Mouse (Mus musculus): Measurements from ENCODE around the gene Slamf7. TPM values are rescaled to one million over a fixed set of nuclear protein-coding genes. Genes with fewer than 3 reads are reported as not detected.

Gene Slamf7
- polyA plus RNA-seq, 1 experiment from 2014 or later: 0.24 TPM

GRCm38 (mm10) chr1:171630041-171630440 lies 22.8 kb downstream of the Slamf7 start:
- no peaks in the 10 kb centered on the region for H3K27me3 ChIP-seq (ENCODE audit: control insufficient read depth, insufficient read depth, low read length)
- ATAC-seq (ENCODE audit: low FRiP score, low TSS enrichment) (no peak), DNase-seq (no peak)
- no peak overlapping the region for H3K4me3 ChIP-seq (replicated peaks; ENCODE audit: low read depth, low read length)
- H3K27ac ChIP-seq (replicated peaks; ENCODE audit: low read depth, low read length): no peak overlapping the region
- 87% methylated on average over 7 of the region's 7 CpGs for WGBS
- no peak overlapping the region for H3K4me2 ChIP-seq (ENCODE audit: low read length)
- no peaks in the 10 kb centered on the region for H3K4me1 ChIP-seq (ENCODE audit: control insufficient read depth, insufficient read depth, low read length)
- H3K36me3 ChIP-seq (ENCODE audit: control insufficient read depth, insufficient read depth, low read length): no peaks in the 10 kb centered on the region
- H3K9me3 ChIP-seq (ENCODE audit: control insufficient read depth, low read length): no peaks in the 10 kb centered on the region
- no peak overlapping the region for H3K9ac ChIP-seq (replicated peaks; ENCODE audit: low read length)

GRCm38 (mm10) chr1:171629168-171629567 lies 23.7 kb downstream of the Slamf7 start:
- Histone ChIP-seq H3K9me3 (ENCODE audit: control insufficient read depth, low read length) (no peaks in the 10 kb centered on the region), H3K4me1 (ENCODE audit: control insufficient read depth, insufficient read depth, low read length) (no peaks in the 10 kb centered on the region), H3K4me3 (replicated peaks; ENCODE audit: low read depth, low read length) (no peak overlapping the region), H3K36me3 (ENCODE audit: control insufficient read depth, insufficient read depth, low read length) (no peaks in the 10 kb centered on the region), H3K27ac (replicated peaks; ENCODE audit: low read depth, low read length) (no peak overlapping the region), H3K9ac (replicated peaks; ENCODE audit: low read length) (no peak overlapping the region), H3K27me3 (ENCODE audit: control insufficient read depth, insufficient read depth, low read length) (no peaks in the 10 kb centered on the region), H3K4me2 (ENCODE audit: low read length) (no peak overlapping the region)
- ATAC-seq (ENCODE audit: low FRiP score, low TSS enrichment) (no peak), DNase-seq (no peak)
- 91% methylated on average over 6 of the region's 6 CpGs for WGBS

GRCm38 (mm10) chr1:171627801-171628200 lies 25.0 kb downstream of the Slamf7 start:
- Histone ChIP-seq H3K4me2 (ENCODE audit: low read length) (no peak overlapping the region), H3K4me1 (ENCODE audit: control insufficient read depth, insufficient read depth, low read length) (no peaks in the 10 kb centered on the region), H3K4me3 (replicated peaks; ENCODE audit: low read depth, low read length) (no peak overlapping the region), H3K27me3 (ENCODE audit: control insufficient read depth, insufficient read depth, low read length) (no peaks in the 10 kb centered on the region), H3K9me3 (ENCODE audit: control insufficient read depth, low read length) (no peaks in the 10 kb centered on the region), H3K9ac (replicated peaks; ENCODE audit: low read length) (no peak overlapping the region), H3K27ac (replicated peaks; ENCODE audit: low read depth, low read length) (no peak overlapping the region), H3K36me3 (ENCODE audit: control insufficient read depth, insufficient read depth, low read length) (no peaks in the 10 kb centered on the region)
- 83% methylated on average over 3 of the region's 3 CpGs for WGBS
- ATAC-seq (ENCODE audit: low FRiP score, low TSS enrichment) (no peak), DNase-seq (no peak)

GRCm38 (mm10) chr1:171620091-171620490 lies 32.7 kb downstream of the Slamf7 start:
- no peak overlapping the region for H3K4me3 ChIP-seq (replicated peaks; ENCODE audit: low read depth, low read length)
- no peak overlapping the region for H3K27ac ChIP-seq (replicated peaks; ENCODE audit: low read depth, low read length)
- H3K9me3 ChIP-seq (ENCODE audit: control insufficient read depth, low read length): no peaks in the 10 kb centered on the region
- H3K4me1 ChIP-seq (ENCODE audit: control insufficient read depth, insufficient read depth, low read length): no peaks in the 10 kb centered on the region
- no peak for ATAC-seq (ENCODE audit: low FRiP score, low TSS enrichment)
- DNase-seq: no peak
- H3K27me3 ChIP-seq (ENCODE audit: control insufficient read depth, insufficient read depth, low read length): no peaks in the 10 kb centered on the region
- H3K36me3 ChIP-seq (ENCODE audit: control insufficient read depth, insufficient read depth, low read length): no peaks in the 10 kb centered on the region
- no peak overlapping the region for H3K9ac ChIP-seq (replicated peaks; ENCODE audit: low read length)
- H3K4me2 ChIP-seq (ENCODE audit: low read length): no peak overlapping the region
- 93% methylated on average over 6 of the region's 6 CpGs for WGBS

GRCm38 (mm10) chr1:171619645-171620044 lies 33.2 kb downstream of the Slamf7 start:
- WGBS: 93% methylated on average over 3 of the region's 3 CpGs
- no peak overlapping the region for H3K4me3 ChIP-seq (replicated peaks; ENCODE audit: low read depth, low read length)

GRCm38 (mm10) chr1:171619001-171619400 lies 33.8 kb downstream of the Slamf7 start:
- H3K9ac ChIP-seq (replicated peaks; ENCODE audit: low read length): no peak overlapping the region

More at GRCm38 (mm10) chr1:171619645-171620044, 33.2 kb downstream of the Slamf7 start:
- Histone ChIP-seq H3K9me3 (ENCODE audit: control insufficient read depth, low read length) (no peaks in the 10 kb centered on the region), H3K27me3 (ENCODE audit: control insufficient read depth, insufficient read depth, low read length) (no peaks in the 10 kb centered on the region), H3K4me1 (ENCODE audit: control insufficient read depth, insufficient read depth, low read length) (no peaks in the 10 kb centered on the region), H3K27ac (replicated peaks; ENCODE audit: low read depth, low read length) (no peak overlapping the region), H3K9ac (replicated peaks; ENCODE audit: low read length) (no peak overlapping the region), H3K36me3 (ENCODE audit: control insufficient read depth, insufficient read depth, low read length) (no peaks in the 10 kb centered on the region), H3K4me2 (ENCODE audit: low read length) (no peak overlapping the region)
- no peak for ATAC-seq (ENCODE audit: low FRiP score, low TSS enrichment)
- DNase-seq: no peak

GRCm38 (mm10) chr1:171616881-171617515 lies 35.8 kb downstream of the Slamf7 start:
- H3K9me3 ChIP-seq (ENCODE audit: control insufficient read depth, low read length): no peaks in the 10 kb centered on the region
- no peaks in the 10 kb centered on the region for H3K4me1 ChIP-seq (ENCODE audit: control insufficient read depth, insufficient read depth, low read length)
- H3K27ac ChIP-seq (replicated peaks; ENCODE audit: low read depth, low read length): no peak overlapping the region
- ATAC-seq (ENCODE audit: low FRiP score, low TSS enrichment) (no peak), DNase-seq (no peak)
- H3K9ac ChIP-seq (replicated peaks; ENCODE audit: low read length): no peak overlapping the region
- no peaks in the 10 kb centered on the region for H3K27me3 ChIP-seq (ENCODE audit: control insufficient read depth, insufficient read depth, low read length)
- no peak overlapping the region for H3K4me3 ChIP-seq (replicated peaks; ENCODE audit: low read depth, low read length)
- WGBS: 85% methylated on average over 11 of the region's 11 CpGs
- no peak overlapping the region for H3K4me2 ChIP-seq (ENCODE audit: low read length)
- H3K36me3 ChIP-seq (ENCODE audit: control insufficient read depth, insufficient read depth, low read length): no peaks in the 10 kb centered on the region

More at GRCm38 (mm10) chr1:171619001-171619400, 33.8 kb downstream of the Slamf7 start:
- no peaks in the 10 kb centered on the region for H3K4me1 ChIP-seq (ENCODE audit: control insufficient read depth, insufficient read depth, low read length)
- ATAC-seq (ENCODE audit: low FRiP score, low TSS enrichment) (no peak), DNase-seq (no peak)
- H3K4me3 ChIP-seq (replicated peaks; ENCODE audit: low read depth, low read length): no peak overlapping the region
- H3K27me3 ChIP-seq (ENCODE audit: control insufficient read depth, insufficient read depth, low read length): no peaks in the 10 kb centered on the region
- WGBS: 86% methylated on average over 8 of the region's 8 CpGs
- no peak overlapping the region for H3K4me2 ChIP-seq (ENCODE audit: low read length)
- H3K36me3 ChIP-seq (ENCODE audit: control insufficient read depth, insufficient read depth, low read length): no peaks in the 10 kb centered on the region
- no peaks in the 10 kb centered on the region for H3K9me3 ChIP-seq (ENCODE audit: control insufficient read depth, low read length)
- no peak overlapping the region for H3K27ac ChIP-seq (replicated peaks; ENCODE audit: low read depth, low read length)

- ATAC-seq (ENCODE audit: low FRiP score, low TSS enrichment): no peak
- Histone ChIP-seq H3K9me3 (ENCODE audit: control insufficient read depth, low read length) (no peaks in the 10 kb centered on the region), H3K4me3 (replicated peaks; ENCODE audit: low read depth, low read length) (no peak overlapping the region), H3K9ac (replicated peaks; ENCODE audit: low read length) (no peak overlapping the region), H3K36me3 (ENCODE audit: control insufficient read depth, insufficient read depth, low read length) (no peaks in the 10 kb centered on the region), H3K4me1 (ENCODE audit: control insufficient read depth, insufficient read depth, low read length) (no peaks in the 10 kb centered on the region), H3K27me3 (ENCODE audit: control insufficient read depth, insufficient read depth, low read length) (no peaks in the 10 kb centered on the region), H3K4me2 (ENCODE audit: low read length) (no peak overlapping the region), H3K27ac (replicated peaks; ENCODE audit: low read depth, low read length) (no peak overlapping the region)
- DNase-seq: peak; percentile 24
- 53% methylated on average over 2 of the region's 2 CpGs for WGBS
These were observed 38.9 kb downstream of the Slamf7 start for GRCm38 (mm10) chr1:171613962-171614361.

- Histone ChIP-seq H3K36me3 (ENCODE audit: control insufficient read depth, insufficient read depth, low read length) (no peaks in the 10 kb centered on the region), H3K27me3 (ENCODE audit: control insufficient read depth, insufficient read depth, low read length) (no peaks in the 10 kb centered on the region), H3K4me3 (replicated peaks; ENCODE audit: low read depth, low read length) (no peak overlapping the region), H3K9ac (replicated peaks; ENCODE audit: low read length) (no peak overlapping the region), H3K4me1 (ENCODE audit: control insufficient read depth, insufficient read depth, low read length) (no peaks in the 10 kb centered on the region), H3K27ac (replicated peaks; ENCODE audit: low read depth, low read length) (no peak overlapping the region), H3K9me3 (ENCODE audit: control insufficient read depth, low read length) (no peaks in the 10 kb centered on the region), H3K4me2 (ENCODE audit: low read length) (no peak overlapping the region)
- DNase-seq (peak; percentile 45), ATAC-seq (ENCODE audit: low FRiP score, low TSS enrichment) (no peak)
- WGBS: 35% methylated on average over 1 of the region's 1 CpGs
These were observed 42.1 kb downstream of the Slamf7 start for GRCm38 (mm10) chr1:171610781-171611180.

All from midbrain, embryonic 14.5 days (tissue).